Mouse (Mus musculus) erythroblast, embryonic 14.5 days (primary cell): ENCODE results near the gene Mapk12.

Experiments used
- GATA1 ChIP-seq: IDR thresholded peaks from 2 replicates; pipeline ENCODE4 v1.6.1; 2012; ENCODE audit warnings: low read length, inconsistent platforms, mixed read lengths
- TAL1 ChIP-seq: IDR thresholded peaks from 3 replicates; pipeline ENCODE4 v1.6.1; 2012; ENCODE audit warnings: low read length, inconsistent platforms, mixed read lengths

DNA sequence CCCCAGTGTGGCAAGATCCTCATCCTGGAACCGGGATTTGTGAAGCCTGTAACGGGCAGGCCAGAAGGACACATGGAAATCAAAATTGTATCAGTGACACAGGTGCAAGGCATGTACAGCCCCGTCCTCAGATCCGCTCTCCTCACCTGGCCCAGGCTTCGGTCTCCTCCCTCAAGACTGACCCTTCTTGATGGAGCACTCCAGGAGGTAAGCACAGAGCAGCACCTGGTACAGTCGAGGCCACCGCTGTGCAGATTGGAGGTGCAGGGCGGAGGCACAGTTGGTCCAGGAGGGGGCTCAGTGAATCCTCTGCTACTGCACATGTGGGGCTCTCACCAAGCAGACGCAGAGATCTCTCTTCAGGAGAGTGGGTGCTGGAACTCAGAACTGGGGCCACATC is 15.2 kb downstream of the Mapk12 start:
- TF ChIP-seq GATA1 (no peak), TAL1 (no peak)
